8 mouse cellular contexts compared by ENCODE assay signal in genomic region chr19:6116113-6116850, GRCm38 (mm10). TPM values are rescaled to one million over a fixed set of nuclear protein-coding genes. Genes with fewer than 3 reads are reported as not detected.
DNase-seq lines count a peak whose midpoint lies in the region; ATAC-seq and TF ChIP-seq lines count a peak whose summit lies in the region.

No protein-coding gene starts in this region.

- no peak overlapping the region for H3K27ac ChIP-seq in heart, embryonic 10.5 days
- no peak overlapping the region for H3K27ac ChIP-seq in ES-Bruce4 (ENCODE audit: insufficient read depth, low read length)
- H3K27ac ChIP-seq in embryonic facial prominence, embryonic 15.5 days (replicated peaks): no peak overlapping the region
- no peak overlapping the region for H3K27ac ChIP-seq in limb, embryonic 12.5 days

- H3K9me3 ChIP-seq in heart, embryonic 10.5 days: no peaks in the 10 kb centered on the region
- H3K9me3 ChIP-seq in ES-Bruce4 (replicated peaks; ENCODE audit: control insufficient read depth, insufficient read depth, low read length, poor library complexity, severe bottlenecking): no peaks in the 10 kb centered on the region
- no peaks in the 10 kb centered on the region for H3K9me3 ChIP-seq in embryonic facial prominence, embryonic 15.5 days (replicated peaks)
- H3K9me3 ChIP-seq in limb, embryonic 12.5 days: no peaks in the 10 kb centered on the region

- peak overlapping the region; percentile 92 for H3K4me3 ChIP-seq in heart, embryonic 10.5 days
- H3K4me3 ChIP-seq in ES-Bruce4 (ENCODE audit: low read depth, low read length): no peak overlapping the region
- H3K4me3 ChIP-seq in embryonic facial prominence, embryonic 15.5 days (replicated peaks): peak overlapping the region; percentile 73; the same call in 1 of the 2 replicates
- H3K4me3 ChIP-seq in limb, embryonic 12.5 days (replicated peaks): no peak overlapping the region

- no peak for TF ChIP-seq CTCF in ES-Bruce4 (IDR thresholded peaks at IDR 0.05; ENCODE audit: low read depth, low read length)

- peak overlapping the region; percentile 82; the same call in 1 of the 2 replicates for H3K4me2 ChIP-seq in embryonic facial prominence, embryonic 15.5 days (replicated peaks)
- no peak overlapping the region; the same call in 1 of the 2 replicates for H3K4me2 ChIP-seq in limb, embryonic 12.5 days

- no peaks in the 10 kb centered on the region for H3K27me3 ChIP-seq in heart, embryonic 10.5 days (ENCODE audit: insufficient read depth, poor library complexity, severe bottlenecking)
- no peaks in the 10 kb centered on the region for H3K27me3 ChIP-seq in ES-Bruce4 (ENCODE audit: control insufficient read depth, insufficient read depth, low read length, poor library complexity, severe bottlenecking)
- no peaks in the 10 kb centered on the region for H3K27me3 ChIP-seq in embryonic facial prominence, embryonic 15.5 days
- no peaks in the 10 kb centered on the region for H3K27me3 ChIP-seq in limb, embryonic 12.5 days

- no peak for DNase-seq in heart, embryonic 10.5 days (ENCODE audit: low spot score)
- DNase-seq in heart, postnatal 25 days (ENCODE audit: low spot score): no peak
- no peak for DNase-seq in testis, postnatal 14 days (ENCODE audit: low spot score)
- DNase-seq in ovary, postnatal 14 days (ENCODE audit: low spot score): no peak

- intact Hi-C loops in heart, postnatal 25 days (cut with DNase I): loop anchor here (5.0 kb wide), 1 partner anchor 69 kb away; the partner anchor contains the start of gene Syvn1

- WGBS in heart, embryonic 10.5 days: 89% methylated on average over 15 of the region's 15 CpGs
- WGBS in embryonic facial prominence, embryonic 15.5 days: 89% methylated on average over 15 of the region's 15 CpGs
- 90% methylated on average over 15 of the region's 15 CpGs for WGBS in limb, embryonic 12.5 days

- ATAC-seq in embryonic facial prominence, embryonic 15.5 days (ENCODE audit: insufficient number of reproducible peaks, low FRiP score, low TSS enrichment, low read depth): no peak
- ATAC-seq in limb, embryonic 12.5 days (ENCODE audit: insufficient number of reproducible peaks, insufficient read depth, low FRiP score, low TSS enrichment, low read depth): no peak
- no peak for ATAC-seq in monocyte, adult 5-6 weeks (replicated peaks; ENCODE audit: insufficient number of reproducible peaks, low FRiP score, low TSS enrichment, poor library complexity, severe bottlenecking)

- no peak for TF ChIP-seq POLR2A in ES-Bruce4 (IDR thresholded peaks at IDR 0.05; ENCODE audit: insufficient read depth, low read length)

- H3K9ac ChIP-seq in ES-Bruce4 (ENCODE audit: low read depth, poor library complexity, severe bottlenecking): 0 out of 2 replicates have a peak overlapping the region, but pooled peaks have one; percentile 86
- H3K9ac ChIP-seq in embryonic facial prominence, embryonic 15.5 days: no peak overlapping the region
- H3K9ac ChIP-seq in limb, embryonic 12.5 days (replicated peaks): 0 out of 2 replicates have a peak overlapping the region, but pooled peaks have one; percentile 18

- no peak for TF ChIP-seq EP300 in ES-Bruce4 (IDR thresholded peaks at IDR 0.05; ENCODE audit: insufficient read depth, low read depth, low read length)

- peaks cover 45% of the 10 kb centered on the region for H3K36me3 ChIP-seq in heart, embryonic 10.5 days
- H3K36me3 ChIP-seq in ES-Bruce4 (ENCODE audit: control insufficient read depth, insufficient read depth, low read length, poor library complexity, severe bottlenecking): peaks cover 14% of the 10 kb centered on the region
- H3K36me3 ChIP-seq in embryonic facial prominence, embryonic 15.5 days: peaks cover 34% of the 10 kb centered on the region
- peaks cover 54% of the 10 kb centered on the region for H3K36me3 ChIP-seq in limb, embryonic 12.5 days

- H3K4me1 ChIP-seq in heart, embryonic 10.5 days: peaks cover 27% of the 10 kb centered on the region
- H3K4me1 ChIP-seq in ES-Bruce4 (ENCODE audit: control insufficient read depth, insufficient read depth, low read length): peaks cover 2% of the 10 kb centered on the region
- peaks cover 25% of the 10 kb centered on the region for H3K4me1 ChIP-seq in embryonic facial prominence, embryonic 15.5 days
- peaks cover 21% of the 10 kb centered on the region for H3K4me1 ChIP-seq in limb, embryonic 12.5 days (replicated peaks)

RNA-seq across cellular contexts. Expression of gene Sac3d1, which starts 2.2 kb away (rescaled TPM):
- polyA plus RNA-seq in heart, embryonic 10.5 days (2016; fragmentation: Nextera tagmentation; extraction: Ambion mirVana): 42.3 and 57.9 TPM in 2 replicates
- 1 to 10 TPM; 7.9 to 8.5 TPM for total RNA-seq in heart, postnatal 25 days (2021)
- 13.5 and 17.6 TPM in 2 replicates for polyA plus RNA-seq in ES-Bruce4 (2011; ENCODE audit: insufficient read depth, insufficient read length, low read depth, missing spikeins)
- polyA plus RNA-seq in embryonic facial prominence, embryonic 15.5 days (2015; fragmentation: Nextera tagmentation; extraction: Ambion mirVana): 48.4 and 48.6 TPM in 2 replicates
- 55.0 and 58.8 TPM in 2 replicates for polyA plus RNA-seq in limb, embryonic 12.5 days (2016; fragmentation: Nextera tagmentation; extraction: Ambion mirVana)
- 2.1 to 2.6 TPM (median 2.1 TPM) in 3 replicates for total RNA-seq in monocyte, adult 5-6 weeks (2017)

RNA-seq across cellular contexts. Expression of gene Naaladl1, which starts 10.7 kb away (rescaled TPM):
- polyA plus RNA-seq in heart, embryonic 10.5 days (2016; fragmentation: Nextera tagmentation; extraction: Ambion mirVana): 0.52 and 0.59 TPM in 2 replicates
- not detected for total RNA-seq in heart, postnatal 25 days (2021)
- polyA plus RNA-seq in ES-Bruce4 (2011; ENCODE audit: insufficient read depth, insufficient read length, low read depth, missing spikeins): 2.9 and 3.5 TPM in 2 replicates
- 0.25 TPM in 2 replicates for polyA plus RNA-seq in embryonic facial prominence, embryonic 15.5 days (2015; fragmentation: Nextera tagmentation; extraction: Ambion mirVana)
- 0.54 and 0.71 TPM in 2 replicates for polyA plus RNA-seq in limb, embryonic 12.5 days (2016; fragmentation: Nextera tagmentation; extraction: Ambion mirVana)
- total RNA-seq in monocyte, adult 5-6 weeks (2017): 1.3 TPM in 1 of 3 replicates, not detected in the others

RNA-seq across cellular contexts. Expression of gene Snx15, which starts 11.8 kb away (rescaled TPM):
- polyA plus RNA-seq in heart, embryonic 10.5 days (2016; fragmentation: Nextera tagmentation; extraction: Ambion mirVana): 22.4 and 25.8 TPM in 2 replicates
- 10 to 100 TPM; 13.7 to 15.1 TPM for total RNA-seq in heart, postnatal 25 days (2021)
- 8.6 and 10.0 TPM in 2 replicates for polyA plus RNA-seq in ES-Bruce4 (2011; ENCODE audit: insufficient read depth, insufficient read length, low read depth, missing spikeins)
- polyA plus RNA-seq in embryonic facial prominence, embryonic 15.5 days (2015; fragmentation: Nextera tagmentation; extraction: Ambion mirVana): 37.9 and 38.5 TPM in 2 replicates
- 33.1 and 33.2 TPM in 2 replicates for polyA plus RNA-seq in limb, embryonic 12.5 days (2016; fragmentation: Nextera tagmentation; extraction: Ambion mirVana)
- total RNA-seq in monocyte, adult 5-6 weeks (2017): 8.8 to 22.5 TPM (median 11.5 TPM) in 3 replicates

RNA-seq across cellular contexts. Expression of gene AC131692.1, which starts 22.1 kb away (rescaled TPM):
- 0.26 and 0.39 TPM in 2 replicates for polyA plus RNA-seq in heart, embryonic 10.5 days (2016; fragmentation: Nextera tagmentation; extraction: Ambion mirVana)
- total RNA-seq in heart, postnatal 25 days (2021): not detected
- polyA plus RNA-seq in ES-Bruce4 (2011; ENCODE audit: insufficient read depth, insufficient read length, low read depth, missing spikeins): 5.9 and 6.3 TPM in 2 replicates
- polyA plus RNA-seq in embryonic facial prominence, embryonic 15.5 days (2015; fragmentation: Nextera tagmentation; extraction: Ambion mirVana): not detected in 2 replicates
- 0.56 and 0.82 TPM in 2 replicates for polyA plus RNA-seq in limb, embryonic 12.5 days (2016; fragmentation: Nextera tagmentation; extraction: Ambion mirVana)
- total RNA-seq in monocyte, adult 5-6 weeks (2017): 1.4 TPM in 1 of 3 replicates, not detected in the others

RNA-seq across cellular contexts. Expression of gene Batf2, which starts 24.5 kb away (rescaled TPM):
- not detected in 2 replicates for polyA plus RNA-seq in heart, embryonic 10.5 days (2016; fragmentation: Nextera tagmentation; extraction: Ambion mirVana)
- total RNA-seq in heart, postnatal 25 days (2021): under 1 TPM; 0.78 to 0.87 TPM
- not detected in 2 replicates for polyA plus RNA-seq in ES-Bruce4 (2011; ENCODE audit: insufficient read depth, insufficient read length, low read depth, missing spikeins)
- polyA plus RNA-seq in embryonic facial prominence, embryonic 15.5 days (2015; fragmentation: Nextera tagmentation; extraction: Ambion mirVana): 0.19 and 0.39 TPM in 2 replicates
- not detected in 2 replicates for polyA plus RNA-seq in limb, embryonic 12.5 days (2016; fragmentation: Nextera tagmentation; extraction: Ambion mirVana)
- 0.78 to 5.3 TPM (median 1.9 TPM) in 3 replicates for total RNA-seq in monocyte, adult 5-6 weeks (2017)

Comparison
In these comparisons a context has a peak if more than half of its experiments do, and no peak if none do; other contexts are left out.
1. H3K4me3 ChIP-seq: peak in heart, embryonic 10.5 days (single experiment) and embryonic facial prominence, embryonic 15.5 days (single experiment); none in ES-Bruce4 (single experiment) and limb, embryonic 12.5 days (single experiment).